Comparison of ENCODE assay signal across 10 mouse cellular contexts in the genomic region with DNA sequence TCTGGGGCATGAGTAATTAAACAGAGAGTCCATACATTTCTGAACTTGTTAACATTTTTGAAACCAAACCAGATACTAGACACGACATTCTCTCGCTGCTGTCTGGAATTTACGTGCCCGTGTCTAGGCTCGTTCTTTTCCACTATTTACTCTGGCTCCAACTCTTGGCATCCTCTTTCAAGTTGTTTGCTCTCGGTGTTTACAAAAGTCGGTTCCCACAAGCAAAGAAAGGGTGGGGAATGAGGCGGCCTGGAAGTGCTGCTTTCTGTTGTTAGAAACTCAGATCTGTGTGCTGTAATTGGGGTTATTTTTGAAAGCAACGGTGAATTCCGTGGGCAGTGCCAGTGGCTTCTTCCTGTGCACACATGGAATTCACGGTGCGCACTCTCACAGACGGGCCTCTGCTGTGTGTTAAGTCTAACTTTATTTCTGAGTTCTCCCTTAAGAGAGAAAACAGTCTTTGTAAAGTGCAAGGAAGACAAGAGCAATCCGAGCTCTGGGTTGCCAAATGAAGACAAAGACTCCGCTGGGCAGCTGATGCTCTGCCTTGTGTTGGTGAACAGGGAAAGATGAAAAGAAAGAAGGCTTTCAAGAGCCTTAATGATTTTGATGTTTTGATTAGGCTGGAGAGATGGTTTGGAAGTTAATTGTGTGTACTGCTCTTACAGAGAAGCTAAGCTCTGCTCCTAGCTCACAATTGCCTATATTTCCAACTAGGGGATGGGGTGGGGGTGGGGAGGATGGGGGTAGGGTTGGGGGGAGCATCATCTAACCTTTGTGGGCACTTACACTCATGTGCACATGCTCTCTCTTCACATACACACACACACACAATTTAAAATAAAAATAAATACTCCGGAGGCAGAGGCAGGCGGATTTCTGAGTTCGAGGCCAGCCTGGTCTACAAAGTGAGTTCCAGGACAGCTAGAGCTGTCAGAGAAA.
DNase-seq lines count a peak whose midpoint lies in the region; ATAC-seq and TF ChIP-seq lines count a peak whose summit lies in the region.
"Had no signal": no experiment of that assay in that cellular context is flagged by ENCODE, and none has a peak within 500 bp of the region (broad histone marks: within the 10 kb centered on the region; RNA-seq: fewer than 3 reads in every experiment).

No protein-coding gene starts in this region.

- no peak for TF ChIP-seq CTCF in embryonic fibroblast, embryonic 13.5 days (IDR thresholded peaks at IDR 0.05; ENCODE audit: borderline replicate concordance, insufficient read depth, low read length)
- no peak for TF ChIP-seq CTCF in hindbrain, postnatal 0 days (IDR thresholded peaks at IDR 0.05; ENCODE audit: low read depth)

- no peak overlapping the region for H3K4me3 ChIP-seq in limb, embryonic 12.5 days (replicated peaks)
- no peak overlapping the region for H3K4me3 ChIP-seq in limb, embryonic 10.5 days
- H3K4me3 ChIP-seq in embryonic fibroblast, embryonic 13.5 days (ENCODE audit: insufficient read depth, low read length) = no peak overlapping the region
- no peak overlapping the region for H3K4me3 ChIP-seq in hindbrain, postnatal 0 days (ENCODE audit: low read length)
- H3K4me3 ChIP-seq in midbrain, embryonic 13.5 days (replicated peaks) = no peak overlapping the region

- 56% methylated on average over 18 of the region's 18 CpGs for WGBS in limb, embryonic 12.5 days
- WGBS in limb, embryonic 10.5 days = 64% methylated on average over 18 of the region's 18 CpGs
- WGBS in hindbrain, postnatal 0 days = 49% methylated on average over 18 of the region's 18 CpGs
- 64% methylated on average over 18 of the region's 18 CpGs for WGBS in midbrain, embryonic 13.5 days

- no peak overlapping the region for H3K4me2 ChIP-seq in limb, embryonic 12.5 days
- peak overlapping the region; percentile 29 for H3K4me2 ChIP-seq in hindbrain, postnatal 0 days (ENCODE audit: low read depth, low read length)
- no peak overlapping the region for H3K4me2 ChIP-seq in midbrain, embryonic 13.5 days (replicated peaks)

- H3K4me1 ChIP-seq in limb, embryonic 12.5 days (replicated peaks) = peaks cover 5% of the 10 kb centered on the region
- no peaks in the 10 kb centered on the region for H3K4me1 ChIP-seq in limb, embryonic 10.5 days
- H3K4me1 ChIP-seq in embryonic fibroblast, embryonic 13.5 days (ENCODE audit: control insufficient read depth, insufficient read depth, low read length) = no peaks in the 10 kb centered on the region; the same call in none of the 2 replicates
- no peaks in the 10 kb centered on the region for H3K4me1 ChIP-seq in hindbrain, postnatal 0 days (ENCODE audit: insufficient read depth, low read length)
- H3K4me1 ChIP-seq in midbrain, embryonic 13.5 days (replicated peaks) = no peaks in the 10 kb centered on the region

- DNase-seq in limb, embryonic 10.5 days (ENCODE audit: low spot score) = no peak
- peak; percentile 14 for DNase-seq in hindbrain, postnatal 0 days (ENCODE audit: low spot score)
- DNase-seq in adrenal gland, adult 8-10 months = no peak
- no peak for DNase-seq in testis, postnatal 10 days (ENCODE audit: low spot score)
- DNase-seq: cerebellum, adult 9-11 months; thymus, postnatal 36 days had no signal

- H3K27me3 ChIP-seq in limb, embryonic 12.5 days = no peaks in the 10 kb centered on the region
- H3K27me3 ChIP-seq in limb, embryonic 10.5 days (ENCODE audit: low read depth, poor library complexity, severe bottlenecking) = no peaks in the 10 kb centered on the region
- H3K27me3 ChIP-seq in hindbrain, postnatal 0 days (ENCODE audit: insufficient read depth, low read length) = no peaks in the 10 kb centered on the region
- no peaks in the 10 kb centered on the region for H3K27me3 ChIP-seq in midbrain, embryonic 13.5 days

- TF ChIP-seq POLR2A in embryonic fibroblast, embryonic 13.5 days (IDR thresholded peaks at IDR 0.05; ENCODE audit: low read depth, low read length) = no peak

- H3K27ac ChIP-seq in limb, embryonic 12.5 days = peak overlapping the region; percentile 66; the same call in 1 of the 2 replicates
- H3K27ac ChIP-seq in limb, embryonic 10.5 days = no peak overlapping the region
- H3K27ac ChIP-seq in embryonic fibroblast, embryonic 13.5 days (ENCODE audit: insufficient read depth, low read length) = peak overlapping the region; percentile 77
- H3K27ac ChIP-seq in hindbrain, postnatal 0 days = no peak overlapping the region
- no peak overlapping the region for H3K27ac ChIP-seq in midbrain, embryonic 13.5 days

- no peaks in the 10 kb centered on the region for H3K9me3 ChIP-seq in limb, embryonic 12.5 days
- H3K9me3 ChIP-seq in limb, embryonic 10.5 days (replicated peaks) = no peaks in the 10 kb centered on the region
- H3K9me3 ChIP-seq in hindbrain, postnatal 0 days (ENCODE audit: low read length) = no peaks in the 10 kb centered on the region
- H3K9me3 ChIP-seq in midbrain, embryonic 13.5 days = no peaks in the 10 kb centered on the region

- no peak overlapping the region for H3K9ac ChIP-seq in limb, embryonic 12.5 days (replicated peaks)
- H3K9ac ChIP-seq in hindbrain, postnatal 0 days (replicated peaks; ENCODE audit: low read length) = no peak overlapping the region
- H3K9ac ChIP-seq in midbrain, embryonic 13.5 days (replicated peaks) = no peak overlapping the region

- ATAC-seq in limb, embryonic 12.5 days (ENCODE audit: insufficient number of reproducible peaks, insufficient read depth, low FRiP score, low TSS enrichment, low read depth) = no peak
- no peak for ATAC-seq in hindbrain, postnatal 0 days
- ATAC-seq in midbrain, embryonic 13.5 days = peak; percentile 40; the same call in 1 of the 2 replicates
- ATAC-seq in erythroid progenitor cell, adult 5-6 weeks (replicated peaks; ENCODE audit: low FRiP score, poor library complexity, severe bottlenecking) = no peak

- peaks cover 45% of the 10 kb centered on the region for H3K36me3 ChIP-seq in limb, embryonic 12.5 days
- peaks cover 4% of the 10 kb centered on the region; the same call in 1 of the 2 replicates for H3K36me3 ChIP-seq in limb, embryonic 10.5 days
- no peaks in the 10 kb centered on the region for H3K36me3 ChIP-seq in hindbrain, postnatal 0 days (ENCODE audit: insufficient read depth, low read length)
- no peaks in the 10 kb centered on the region for H3K36me3 ChIP-seq in midbrain, embryonic 13.5 days

Comparison
In these comparisons a context has a peak if more than half of its experiments do, and no peak if none do; other contexts are left out.
1. H3K27ac ChIP-seq: peak in limb, embryonic 12.5 days (single experiment) and embryonic fibroblast, embryonic 13.5 days (single experiment); none in limb, embryonic 10.5 days (single experiment), hindbrain, postnatal 0 days (single experiment) and midbrain, embryonic 13.5 days (single experiment).